Mouse (Mus musculus) embryo, embryonic 11 days (tissue): ENCODE measurements around the gene Ppox.

Source experiments
- DNase-seq: peaks from one replicate; pipeline ENCODE4 v3.0.0-alpha.2; 2015

Ppox gene

DNA sequence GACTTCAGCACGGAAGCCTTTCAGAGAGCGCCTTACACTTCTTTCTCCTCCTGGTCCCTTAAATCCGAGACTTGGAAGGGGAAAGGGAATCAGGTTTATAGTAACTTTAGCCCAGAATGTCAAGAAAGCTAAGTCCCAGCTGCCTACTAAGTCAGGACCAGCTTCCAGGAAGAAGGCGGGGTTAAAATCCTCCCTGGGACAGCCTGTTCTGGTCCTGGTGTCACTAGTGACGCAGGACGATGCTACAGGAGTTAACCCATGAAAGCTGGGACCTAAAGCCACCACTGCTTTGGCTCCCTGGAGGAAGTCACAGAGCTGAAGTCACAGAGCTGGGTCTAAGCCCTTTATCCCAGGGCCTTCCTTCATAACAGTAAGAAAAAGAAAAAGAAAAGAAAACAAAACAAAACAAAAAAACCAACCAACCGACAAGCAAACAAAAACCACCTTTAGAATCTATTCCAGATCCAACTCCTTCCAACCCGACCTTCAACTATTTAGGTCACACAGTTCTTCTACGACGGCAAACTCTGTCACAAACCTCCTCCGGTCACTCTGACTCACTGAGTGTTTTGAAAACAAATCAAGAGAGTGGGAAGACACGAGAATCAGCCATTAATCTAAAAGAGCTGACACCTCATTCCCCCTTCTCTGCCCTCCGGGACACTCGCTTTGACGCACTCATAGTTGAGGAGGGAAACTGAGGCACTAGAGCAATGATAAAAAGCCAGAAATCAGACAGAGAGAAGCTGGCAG is 40.8 kb downstream of the Ppox start:
- no peak for DNase-seq

DNA sequence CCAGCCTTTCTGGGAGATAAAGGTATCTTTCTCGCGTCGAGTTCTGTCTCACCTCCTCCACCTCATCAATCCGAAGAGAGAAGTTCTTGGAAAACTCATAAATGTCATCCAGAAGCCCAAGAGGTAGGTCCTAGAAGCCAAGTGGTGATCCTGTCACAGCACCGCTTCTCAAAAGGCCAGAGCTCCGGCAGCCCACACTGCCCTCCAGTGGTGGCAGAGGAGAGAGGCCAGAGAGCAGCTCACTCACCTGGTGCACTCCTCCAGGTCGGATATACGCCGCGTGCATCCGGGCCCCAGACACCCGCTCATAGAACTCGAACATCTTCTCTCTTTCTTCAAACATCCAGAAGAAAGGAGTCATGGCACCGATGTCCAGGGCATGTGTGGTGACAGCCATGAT is 42.5 kb downstream of the Ppox start:
- DNase-seq, result peak; percentile 67

- no peak for DNase-seq
Measured at GRCm38 (mm10) chr1:171237438-171237837, 43.5 kb downstream of the Ppox start.

GRCm38 (mm10) chr1:171235791-171236190 is 45.2 kb downstream of the Ppox start:
- no peak for DNase-seq

DNA sequence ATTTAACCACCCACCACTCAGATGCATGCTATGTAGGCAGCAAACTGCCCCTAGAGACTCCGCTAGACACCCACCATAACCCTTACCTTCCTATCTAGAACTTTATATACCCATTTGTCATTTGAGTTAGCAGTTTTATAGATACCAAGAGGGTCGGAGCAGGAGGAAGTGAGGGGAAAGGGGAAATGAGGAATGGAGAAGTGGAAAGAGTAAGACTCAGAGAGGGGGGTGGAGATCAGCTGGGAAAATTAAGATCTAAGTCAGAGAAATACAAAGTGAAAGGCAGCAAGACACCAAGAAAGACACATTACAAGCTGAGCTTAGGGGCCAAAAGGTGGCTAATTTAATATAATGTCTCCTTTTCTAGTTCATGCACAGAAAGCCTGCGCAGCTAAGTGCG is 46.4 kb downstream of the Ppox start:
- no peak for DNase-seq

- no peak for DNase-seq
Measured at GRCm38 (mm10) chr1:171234126-171234525, 46.9 kb downstream of the Ppox start, which contains the start of gene Fcer1g. TSS of gene Fcer1g (minus strand) at chr1:171234365.

- no peak for DNase-seq
Measured at GRCm38 (mm10) chr1:171232800-171233730, 47.9 kb downstream of the Ppox start.

DNA sequence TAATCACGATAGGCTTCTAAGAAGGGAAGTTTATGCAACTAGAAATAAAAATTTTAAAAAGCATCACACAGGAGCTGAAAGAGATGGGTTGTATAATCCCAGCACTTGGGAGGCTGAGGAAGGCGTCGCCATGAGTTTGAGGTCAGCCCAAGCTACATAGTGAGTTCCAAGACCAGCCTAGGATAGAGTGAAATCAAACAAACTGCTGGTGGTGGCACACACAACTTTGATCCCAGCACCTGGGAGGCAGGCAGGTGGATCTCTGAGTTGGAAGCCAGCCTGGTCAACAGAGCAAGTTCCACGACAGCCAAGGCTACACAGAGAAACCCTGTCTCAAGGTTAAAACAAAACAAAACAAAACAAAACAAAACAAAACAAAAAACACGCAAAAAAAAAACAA is 48.6 kb downstream of the Ppox start:
- DNase-seq, result no peak

- DNase-seq, result no peak
Measured at GRCm38 (mm10) chr1:171231844-171232243, 49.1 kb downstream of the Ppox start.

- peak; percentile 39 for DNase-seq
Measured at GRCm38 (mm10) chr1:171230215-171230614, 50.8 kb downstream of the Ppox start.

- no peak for DNase-seq
Measured at GRCm38 (mm10) chr1:171229750-171230149, 51.2 kb downstream of the Ppox start.

GRCm38 (mm10) chr1:171227879-171228278 is 53.1 kb downstream of the Ppox start:
- DNase-seq, result no peak

GRCm38 (mm10) chr1:171226780-171227179 is 54.2 kb downstream of the Ppox start:
- DNase-seq, result no peak
